Mouse (Mus musculus) cerebellum, postnatal 4 days (tissue): ENCODE measurements at regions not wholly inside any gene's neighbourhood (a gene's known extent, or its start where the extent isn't known, plus 50 kb on each side); places are given as distances from the start of the nearest gene placed in this dataset.

ENCODE experiments used
- DNase-seq, 2 experiments: peaks; one replicate each; pipeline ENCODE4 v3.0.0; 2022; ENCODE audit warnings: low spot score in 2 of 2, mixed read lengths in 1 of 2

GRCm38 (mm10) chr7:39596403-39596802 is 78.8 kb downstream of the Zfp619 start:
- no peak for DNase-seq

- no peak for DNase-seq
These were observed 96.2 kb downstream of the Zfp619 start for GRCm38 (mm10) chr7:39613767-39614166.

GRCm38 (mm10) chr7:39615092-39615491 is 97.5 kb downstream of the Zfp619 start:
- no peak for DNase-seq

- no peak for DNase-seq
These were observed 104.2 kb downstream of the Zfp619 start for GRCm38 (mm10) chr7:39621796-39622195.

GRCm38 (mm10) chr7:39632836-39633235 is 115.3 kb downstream of the Zfp619 start:
- DNase-seq, result peak in 1 of 2 experiments; percentile 20

GRCm38 (mm10) chr7:39642333-39642732 is 124.8 kb downstream of the Zfp619 start:
- DNase-seq, result no peak

- DNase-seq, result no peak
These were observed 125.8 kb downstream of the Zfp619 start for GRCm38 (mm10) chr7:39643323-39643722.

- no peak for DNase-seq
These were observed 133.0 kb downstream of the Zfp619 start for GRCm38 (mm10) chr7:39650483-39651102.

- DNase-seq, result no peak
These were observed 137.2 kb downstream of the Zfp619 start for GRCm38 (mm10) chr7:39654563-39655286.

- DNase-seq, result peak in 1 of 2 experiments; percentile 13
These were observed 137.7 kb downstream of the Zfp619 start for GRCm38 (mm10) chr7:39655287-39655652.

- DNase-seq, result no peak
These were observed 138.3 kb downstream of the Zfp619 start for GRCm38 (mm10) chr7:39655709-39656397.

- DNase-seq, result no peak
These were observed 142.0 kb downstream of the Zfp619 start for GRCm38 (mm10) chr7:39659597-39659996.

- no peak for DNase-seq
These were observed 157.7 kb downstream of the Zfp619 start for GRCm38 (mm10) chr7:39675124-39675846.

- no peak for DNase-seq
These were observed 158.3 kb downstream of the Zfp619 start for GRCm38 (mm10) chr7:39675847-39676238.

- DNase-seq, result no peak
These were observed 162.8 kb downstream of the Zfp619 start for GRCm38 (mm10) chr7:39680411-39680810.

- no peak for DNase-seq
These were observed 179.0 kb downstream of the Zfp619 start for GRCm38 (mm10) chr7:39696589-39696988.

GRCm38 (mm10) chr7:39701506-39701905 is 183.9 kb downstream of the Zfp619 start:
- DNase-seq, result no peak

- no peak for DNase-seq
These were observed 187.8 kb downstream of the Zfp619 start for GRCm38 (mm10) chr7:39705118-39706095.

GRCm38 (mm10) chr7:39706606-39707005 is 189.0 kb downstream of the Zfp619 start:
- no peak for DNase-seq

- DNase-seq, result peak in 1 of 2 experiments; percentile 12
These were observed 199.0 kb downstream of the Zfp619 start for GRCm38 (mm10) chr7:39716340-39717150.
